Mouse (Mus musculus): ENCODE results near the gene Sptbn1.

GRCm38 (mm10) chr11:30164515-30165214 is 103.3 kb downstream of the Sptbn1 start:
- no peak for TF ChIP-seq POLR2A (IDR thresholded peaks at IDR 0.05; ENCODE audit: low read depth, low read length)
- TF ChIP-seq CTCF (IDR thresholded peaks at IDR 0.05; ENCODE audit: extremely low read depth, insufficient read length, insufficient replicate concordance, low read depth, low read length): no peak

All from small intestine, adult 2 months (tissue).